Mouse (Mus musculus): Measurements from ENCODE around the gene Rasgrp3. TPM values are rescaled to one million over a fixed set of nuclear protein-coding genes. Genes with fewer than 3 reads are reported as not detected.

Rasgrp3 gene
- polyA plus RNA-seq, 1 experiment from 2014 or later, result 28.8 TPM

DNA sequence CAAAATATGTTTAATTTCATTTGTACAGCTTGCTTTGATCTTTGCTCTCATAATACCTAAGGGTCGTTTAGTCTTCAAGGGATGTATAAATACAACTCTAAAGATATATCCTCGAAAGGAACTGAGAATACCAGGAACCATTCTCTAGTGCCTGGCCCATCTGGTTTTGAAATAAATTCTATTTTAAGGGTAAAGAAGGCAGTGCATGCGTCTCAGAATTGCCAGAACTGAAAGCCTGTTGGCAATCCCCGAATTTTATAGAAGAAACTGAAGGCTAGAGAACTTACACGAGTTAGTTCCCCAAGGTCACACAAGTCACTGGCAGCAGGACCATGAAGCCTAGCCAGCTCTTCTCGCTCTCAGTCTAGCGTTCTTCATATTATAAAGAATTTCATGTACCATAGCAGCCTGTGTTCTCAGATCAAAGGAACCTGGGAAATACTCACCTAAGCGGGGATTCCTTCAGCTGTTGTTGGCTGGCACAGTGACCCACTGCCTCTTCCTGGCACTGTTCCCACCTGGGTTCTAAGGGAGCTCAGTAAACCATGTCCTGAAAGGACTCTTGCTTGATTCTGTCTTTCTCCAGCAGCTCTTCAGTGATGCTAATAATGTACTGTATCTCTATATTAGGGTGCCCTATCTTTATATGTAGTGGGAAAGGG lies 83.7 kb downstream of the Rasgrp3 start:
- Histone ChIP-seq H3K9ac (ENCODE audit: low read depth, low read length) (no peak overlapping the region), H3K27ac (ENCODE audit: low read depth, low read length) (no peak overlapping the region), H3K36me3 (ENCODE audit: control insufficient read depth, insufficient read depth, low read length) (no peaks in the 10 kb centered on the region), H3K9me3 (ENCODE audit: control insufficient read depth, low read length) (no peaks in the 10 kb centered on the region), H3K4me3 (ENCODE audit: low read length) (no peak overlapping the region), H3K4me1 (ENCODE audit: control insufficient read depth, insufficient read depth, low read length) (peaks cover 3% of the 10 kb centered on the region; the same call in 1 of the 2 replicates), H3K4me2 (replicated peaks; ENCODE audit: low read depth, low read length) (no peak overlapping the region), H3K27me3 (ENCODE audit: control insufficient read depth, insufficient read depth, low read length) (no peaks in the 10 kb centered on the region)
- ATAC-seq (ENCODE audit: low FRiP score, low TSS enrichment), result no peak
- WGBS, result 83% methylated on average over 8 of the region's 8 CpGs

DNA sequence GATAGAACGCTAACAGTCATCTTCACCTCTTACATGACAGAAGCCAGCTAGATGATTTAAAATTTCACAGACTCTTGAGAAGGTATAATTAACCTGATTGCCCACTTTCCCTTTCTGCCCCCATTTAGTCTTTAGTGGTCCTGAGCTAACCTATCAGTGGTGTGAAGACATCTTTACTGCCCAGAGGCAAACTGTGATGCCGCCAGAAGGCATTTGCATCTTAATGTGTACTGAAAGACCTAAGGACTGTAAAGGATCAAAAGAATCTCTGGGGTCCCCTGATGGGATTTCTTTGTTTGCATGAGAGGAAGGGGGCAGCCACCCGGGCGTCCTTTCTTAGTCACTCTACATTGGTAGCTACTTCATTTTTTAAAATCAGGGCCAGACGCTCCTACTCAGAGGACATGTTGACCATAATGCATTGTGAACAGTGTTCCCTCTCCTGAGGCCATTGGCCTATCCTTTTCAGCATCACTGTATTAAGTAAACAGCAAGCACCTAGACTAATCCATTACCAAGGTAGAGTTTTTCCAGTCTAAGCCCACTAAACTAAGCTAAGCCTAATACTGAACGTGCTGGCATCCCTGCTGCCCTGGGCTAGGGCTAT lies 85.6 kb downstream of the Rasgrp3 start:
- 25% methylated on average over 6 of the region's 6 CpGs for WGBS
- Histone ChIP-seq H3K27ac (ENCODE audit: low read depth, low read length) (no peak overlapping the region), H3K36me3 (ENCODE audit: control insufficient read depth, insufficient read depth, low read length) (no peaks in the 10 kb centered on the region), H3K9ac (ENCODE audit: low read depth, low read length) (no peak overlapping the region), H3K27me3 (ENCODE audit: control insufficient read depth, insufficient read depth, low read length) (no peaks in the 10 kb centered on the region), H3K4me3 (ENCODE audit: low read length) (no peak overlapping the region), H3K9me3 (ENCODE audit: control insufficient read depth, low read length) (no peaks in the 10 kb centered on the region), H3K4me2 (replicated peaks; ENCODE audit: low read depth, low read length) (no peak overlapping the region), H3K4me1 (ENCODE audit: control insufficient read depth, insufficient read depth, low read length) (peaks cover 3% of the 10 kb centered on the region; the same call in 1 of the 2 replicates)
- ATAC-seq (ENCODE audit: low FRiP score, low TSS enrichment), result no peak

- WGBS, result 15% methylated on average over 9 of the region's 9 CpGs
- no peak overlapping the region for H3K27ac ChIP-seq (ENCODE audit: low read depth, low read length)
- H3K4me2 ChIP-seq (replicated peaks; ENCODE audit: low read depth, low read length), result no peak overlapping the region
- H3K27me3 ChIP-seq (ENCODE audit: control insufficient read depth, insufficient read depth, low read length), result no peaks in the 10 kb centered on the region
- H3K4me3 ChIP-seq (ENCODE audit: low read length), result no peak overlapping the region
- H3K9ac ChIP-seq (ENCODE audit: low read depth, low read length), result no peak overlapping the region
- ATAC-seq (ENCODE audit: low FRiP score, low TSS enrichment), result no peak
- H3K4me1 ChIP-seq (ENCODE audit: control insufficient read depth, insufficient read depth, low read length), result peaks cover 3% of the 10 kb centered on the region; the same call in 1 of the 2 replicates
- H3K36me3 ChIP-seq (ENCODE audit: control insufficient read depth, insufficient read depth, low read length), result no peaks in the 10 kb centered on the region
- H3K9me3 ChIP-seq (ENCODE audit: control insufficient read depth, low read length), result no peaks in the 10 kb centered on the region
Measured at GRCm38 (mm10) chr17:75522347-75523065, 86.8 kb downstream of the Rasgrp3 start.

- Histone ChIP-seq H3K36me3 (ENCODE audit: control insufficient read depth, insufficient read depth, low read length) (no peaks in the 10 kb centered on the region), H3K27me3 (ENCODE audit: control insufficient read depth, insufficient read depth, low read length) (no peaks in the 10 kb centered on the region), H3K27ac (ENCODE audit: low read depth, low read length) (no peak overlapping the region), H3K9ac (ENCODE audit: low read depth, low read length) (no peak overlapping the region), H3K4me2 (replicated peaks; ENCODE audit: low read depth, low read length) (no peak overlapping the region), H3K4me3 (ENCODE audit: low read length) (no peak overlapping the region), H3K9me3 (ENCODE audit: control insufficient read depth, low read length) (no peaks in the 10 kb centered on the region), H3K4me1 (ENCODE audit: control insufficient read depth, insufficient read depth, low read length) (peaks cover 3% of the 10 kb centered on the region; the same call in 1 of the 2 replicates)
- 56% methylated on average over 3 of the region's 3 CpGs for whole genome bisulfite sequencing
- ATAC-seq (ENCODE audit: low FRiP score, low TSS enrichment), result no peak
Measured at GRCm38 (mm10) chr17:75523812-75524211, 88.1 kb downstream of the Rasgrp3 start.

- H3K27ac ChIP-seq (ENCODE audit: low read depth, low read length), result no peak overlapping the region
- H3K4me3 ChIP-seq (ENCODE audit: low read length), result no peak overlapping the region
- no peaks in the 10 kb centered on the region for H3K27me3 ChIP-seq (ENCODE audit: control insufficient read depth, insufficient read depth, low read length)
- no peaks in the 10 kb centered on the region for H3K9me3 ChIP-seq (ENCODE audit: control insufficient read depth, low read length)
- ATAC-seq (ENCODE audit: low FRiP score, low TSS enrichment), result no peak
- WGBS, result 86% methylated on average over 1 of the region's 1 CpGs
- peaks cover 3% of the 10 kb centered on the region; the same call in 1 of the 2 replicates for H3K4me1 ChIP-seq (ENCODE audit: control insufficient read depth, insufficient read depth, low read length)
- H3K9ac ChIP-seq (ENCODE audit: low read depth, low read length), result no peak overlapping the region
- no peak overlapping the region for H3K4me2 ChIP-seq (replicated peaks; ENCODE audit: low read depth, low read length)
- no peaks in the 10 kb centered on the region for H3K36me3 ChIP-seq (ENCODE audit: control insufficient read depth, insufficient read depth, low read length)
Measured at GRCm38 (mm10) chr17:75526411-75526810, 90.7 kb downstream of the Rasgrp3 start.

GRCm38 (mm10) chr17:75529222-75529935 lies 93.7 kb downstream of the Rasgrp3 start:
- no peak for ATAC-seq (ENCODE audit: low FRiP score, low TSS enrichment)
- H3K4me1 ChIP-seq (ENCODE audit: control insufficient read depth, insufficient read depth, low read length), result 0 out of 2 replicates have a peak, but pooled peaks cover 1% of the 10 kb centered on the region
- H3K27me3 ChIP-seq (ENCODE audit: control insufficient read depth, insufficient read depth, low read length), result no peaks in the 10 kb centered on the region
- no peak overlapping the region for H3K4me3 ChIP-seq (ENCODE audit: low read length)
- no peaks in the 10 kb centered on the region for H3K36me3 ChIP-seq (ENCODE audit: control insufficient read depth, insufficient read depth, low read length)
- WGBS, result 93% methylated on average over 14 of the region's 14 CpGs
- no peak overlapping the region for H3K9ac ChIP-seq (ENCODE audit: low read depth, low read length)
- H3K4me2 ChIP-seq (replicated peaks; ENCODE audit: low read depth, low read length), result no peak overlapping the region
- H3K9me3 ChIP-seq (ENCODE audit: control insufficient read depth, low read length), result no peaks in the 10 kb centered on the region
- H3K27ac ChIP-seq (ENCODE audit: low read depth, low read length), result no peak overlapping the region

- Histone ChIP-seq H3K27me3 (ENCODE audit: control insufficient read depth, insufficient read depth, low read length) (no peaks in the 10 kb centered on the region), H3K4me1 (ENCODE audit: control insufficient read depth, insufficient read depth, low read length) (0 out of 2 replicates have a peak, but pooled peaks cover 4% of the 10 kb centered on the region), H3K4me3 (ENCODE audit: low read length) (no peak overlapping the region), H3K36me3 (ENCODE audit: control insufficient read depth, insufficient read depth, low read length) (peaks cover 8% of the 10 kb centered on the region; the same call in 1 of the 2 replicates), H3K4me2 (replicated peaks; ENCODE audit: low read depth, low read length) (no peak overlapping the region), H3K27ac (ENCODE audit: low read depth, low read length) (no peak overlapping the region), H3K9me3 (ENCODE audit: control insufficient read depth, low read length) (no peaks in the 10 kb centered on the region), H3K9ac (ENCODE audit: low read depth, low read length) (no peak overlapping the region)
- peak; percentile 61; the same call in 1 of the 2 replicates for ATAC-seq (ENCODE audit: low FRiP score, low TSS enrichment)
- 22% methylated on average over 6 of the region's 6 CpGs for WGBS
Measured at GRCm38 (mm10) chr17:75532469-75532986, 96.8 kb downstream of the Rasgrp3 start.

- peak; percentile 44; the same call in 1 of the 2 replicates for ATAC-seq (ENCODE audit: low FRiP score, low TSS enrichment)
- H3K36me3 ChIP-seq (ENCODE audit: control insufficient read depth, insufficient read depth, low read length), result peaks cover 22% of the 10 kb centered on the region
- H3K9ac ChIP-seq (ENCODE audit: low read depth, low read length), result no peak overlapping the region
- no peak overlapping the region for H3K27ac ChIP-seq (ENCODE audit: low read depth, low read length)
- 0 out of 2 replicates have a peak, but pooled peaks cover 4% of the 10 kb centered on the region for H3K4me1 ChIP-seq (ENCODE audit: control insufficient read depth, insufficient read depth, low read length)
- no peaks in the 10 kb centered on the region for H3K9me3 ChIP-seq (ENCODE audit: control insufficient read depth, low read length)
- 49% methylated on average over 12 of the region's 12 CpGs for WGBS
- H3K27me3 ChIP-seq (ENCODE audit: control insufficient read depth, insufficient read depth, low read length), result no peaks in the 10 kb centered on the region
- no peak overlapping the region for H3K4me2 ChIP-seq (replicated peaks; ENCODE audit: low read depth, low read length)
- H3K4me3 ChIP-seq (ENCODE audit: low read length), result no peak overlapping the region
Measured at GRCm38 (mm10) chr17:75534314-75535020, 98.8 kb downstream of the Rasgrp3 start.

Measured in kidney, embryonic 14.5 days (tissue).